Mouse (Mus musculus) MEL (cell line): ENCODE results near the gene Rab5b. TPM values are rescaled to one million over a fixed set of nuclear protein-coding genes. Genes with fewer than 3 reads are reported as not detected.
A peak's percentile ranks its signal among the peaks of the same experiment; 100 is the strongest.

Experiments used
- DNase-seq: peaks from one replicate; pipeline ENCODE4 v3.0.0; 2011; ENCODE audit warnings: low read depth, low spot score
- H3K27ac ChIP-seq: 2 replicates; pipeline ENCODE4 v1.5.1; 2012; ENCODE audit warnings: low read depth, mild to moderate bottlenecking, control low read depth, low read length, moderate library complexity; ENCODE audit not compliant: control insufficient read depth
- H3K27me3 ChIP-seq, 2 experiments: fragments of 150-350 bp in 1 of 2; sonication (generic) in 1 of 2; 2 replicates each; pipeline ENCODE4 v1.6.1; 2012; ENCODE audit warnings: low read length in 2 of 2, mild to moderate bottlenecking in 2 of 2, improper control_type of control experiment in 1 of 2, moderate library complexity in 1 of 2; ENCODE audit not compliant: insufficient read depth in 2 of 2, control insufficient read depth in 1 of 2
- H3K36me3 ChIP-seq, 2 experiments: 2 replicates each; pipeline ENCODE4 v1.6.1; 2012 to 2014; ENCODE audit warnings: low read length in 2 of 2, improper control_type of control experiment in 1 of 2, inconsistent platforms in 1 of 2, mild to moderate bottlenecking in 1 of 2; ENCODE audit not compliant: insufficient read depth in 2 of 2, control insufficient read depth in 1 of 2
- H3K4me1 ChIP-seq, 2 experiments: fragments of 150-350 bp in 1 of 2; sonication (generic) in 1 of 2; 2 replicates each; pipeline ENCODE4 v1.6.1; 2012; ENCODE audit warnings: low read length in 2 of 2, improper control_type of control experiment in 1 of 2, mild to moderate bottlenecking in 1 of 2; ENCODE audit not compliant: insufficient read depth in 2 of 2, control insufficient read depth in 1 of 2
- H3K4me3 ChIP-seq, 2 experiments: fragments of 150-350 bp in 1 of 2; sonication (generic) in 1 of 2; 2 replicates each; pipeline ENCODE4 v1.5.1; 2012; ENCODE audit warnings: low read depth in 2 of 2, low read length in 2 of 2, mild to moderate bottlenecking in 2 of 2, moderate library complexity in 2 of 2, control low read depth in 1 of 2, improper control_type of control experiment in 1 of 2; ENCODE audit not compliant: control insufficient read depth in 1 of 2, insufficient read depth in 1 of 2
- H3K79me2 ChIP-seq: 2 replicates; pipeline ENCODE4 v1.6.1; 2012; ENCODE audit warnings: mild to moderate bottlenecking, low read length, moderate library complexity; ENCODE audit not compliant: control insufficient read depth, poor library complexity, insufficient read depth
- H3K9ac ChIP-seq: 2 replicates; pipeline ENCODE4 v1.6.1; 2012; ENCODE audit warnings: low read depth, mild to moderate bottlenecking, control low read depth, low read length, moderate library complexity; ENCODE audit not compliant: control insufficient read depth, poor library complexity, severe bottlenecking
- H3K9me3 ChIP-seq: fragments of 150-350 bp; sonication (generic); replicated peaks from 2 replicates; pipeline ENCODE4 v1.6.1; 2012; ENCODE audit warnings: mild to moderate bottlenecking, low read length, improper control_type of control experiment, moderate library complexity; ENCODE audit not compliant: insufficient read depth
- CHD2 ChIP-seq: IDR thresholded peaks from 2 replicates; pipeline ENCODE4 v1.6.1; 2011; ENCODE audit warnings: low read length, improper control_type of control experiment
- GABPA ChIP-seq: IDR thresholded peaks from 2 replicates; pipeline ENCODE4 v1.6.1; 2012; ENCODE audit warnings: low read depth, mild to moderate bottlenecking, inconsistent platforms, low read length, improper control_type of control experiment, moderate library complexity
- HCFC1 ChIP-seq: IDR thresholded peaks from 2 replicates; pipeline ENCODE4 v1.6.1; 2012; ENCODE audit warnings: low read depth, mild to moderate bottlenecking, inconsistent platforms, low read length, improper control_type of control experiment, moderate library complexity
- JUND ChIP-seq: IDR thresholded peaks from 2 replicates; pipeline ENCODE4 v1.6.1; 2011; ENCODE audit warnings: low read depth, mild to moderate bottlenecking, improper control_type of control experiment, low read length
- MAZ ChIP-seq: IDR thresholded peaks from 2 replicates; pipeline ENCODE4 v1.6.1; 2012; ENCODE audit warnings: low read depth, mild to moderate bottlenecking, inconsistent platforms, low read length, improper control_type of control experiment
- MEF2A ChIP-seq: IDR thresholded peaks from 2 replicates; pipeline ENCODE4 v1.6.1; 2014; ENCODE audit warnings: low read depth, mild to moderate bottlenecking, inconsistent platforms, low read length, improper control_type of control experiment; ENCODE audit not compliant: poor library complexity, insufficient replicate concordance, severe bottlenecking; ENCODE audit errors: extremely low read depth
- MYB ChIP-seq: IDR thresholded peaks from 2 replicates; pipeline ENCODE4 v1.6.1; 2011; ENCODE audit warnings: mild to moderate bottlenecking, low read depth, low read length, improper control_type of control experiment
- NRF1 ChIP-seq: IDR thresholded peaks from 2 replicates; pipeline ENCODE4 v1.6.1; 2014; ENCODE audit warnings: low read depth, mild to moderate bottlenecking, inconsistent platforms, low read length, improper control_type of control experiment, moderate library complexity; ENCODE audit not compliant: poor library complexity, insufficient read depth, severe bottlenecking
- POLR2AphosphoS2 ChIP-seq: IDR thresholded peaks from 2 replicates; pipeline ENCODE4 v1.6.1; 2011; ENCODE audit warnings: low read length, improper control_type of control experiment
- POLR2AphosphoS5 ChIP-seq: IDR thresholded peaks from 2 replicates; pipeline ENCODE4 v1.6.1; 2012; ENCODE audit warnings: low read depth, borderline replicate concordance, mild to moderate bottlenecking, inconsistent platforms, low read length, moderate library complexity, mixed read lengths
- RAD21 ChIP-seq: IDR thresholded peaks from 2 replicates; pipeline ENCODE4 v1.6.1; 2011; ENCODE audit warnings: mild to moderate bottlenecking, low read depth, low read length, improper control_type of control experiment
- RCOR1 ChIP-seq: IDR thresholded peaks from 2 replicates; pipeline ENCODE4 v1.6.1; 2012; ENCODE audit warnings: low read depth, mild to moderate bottlenecking, inconsistent platforms, low read length, improper control_type of control experiment
- SIN3A ChIP-seq: IDR thresholded peaks from 2 replicates; pipeline ENCODE4 v1.6.1; 2012; ENCODE audit warnings: low read length, improper control_type of control experiment, inconsistent platforms
- SMC3 ChIP-seq: IDR thresholded peaks from 2 replicates; pipeline ENCODE4 v1.6.1; 2011; ENCODE audit warnings: low read depth, low read length, improper control_type of control experiment
- TBP ChIP-seq: IDR thresholded peaks from 2 replicates; pipeline ENCODE4 v1.8.0; 2011; ENCODE audit warnings: low read depth, low read length, improper control_type of control experiment
- UBTF ChIP-seq: IDR thresholded peaks from 2 replicates; pipeline ENCODE4 v1.6.1; 2012; ENCODE audit warnings: low read depth, mild to moderate bottlenecking, inconsistent platforms, low read length, improper control_type of control experiment, moderate library complexity, borderline replicate concordance; ENCODE audit not compliant: insufficient read depth
- ZC3H11A ChIP-seq: IDR thresholded peaks from 2 replicates; pipeline ENCODE4 v1.6.1; 2012; ENCODE audit warnings: low read depth, mild to moderate bottlenecking, inconsistent platforms, low read length, improper control_type of control experiment
- ZMIZ1 ChIP-seq: IDR thresholded peaks from 2 replicates; pipeline ENCODE4 v1.6.1; 2012; ENCODE audit warnings: low read depth, mild to moderate bottlenecking, inconsistent platforms, low read length, improper control_type of control experiment, moderate library complexity
- polyA plus RNA-seq, 2 experiments: library from polyadenylated mRNA; stranded (reverse) in 1 of 2; unstranded in 1 of 2; fragments of >175 nt in 1 of 2; fragments of >200 nt in 1 of 2; gene quantifications; 2 replicates each; pipeline versions ENCODE4 v1.2.1 to v1.2.4; 2012; ENCODE audit warnings: low replicate concordance in 2 of 2, low read depth in 1 of 2; ENCODE audit not compliant: insufficient read length in 2 of 2, insufficient read depth in 1 of 2, missing spikeins in 1 of 2
- total RNA-seq: library from RNA; depleted of rRNA; stranded (reverse); fragments of 300-350 nt; gene quantifications from 2 replicates; pipeline ENCODE4 v1.2.3, GENCODE M21; 2012

Gene Rab5b
- total and polyA plus RNA-seq, 3 experiments, result 18.7 to 45.7 (median 23.3) TPM

GRCm38 (mm10) chr10:128744211-128744610 is 48.1 kb upstream of the Rab5b start:
- Histone ChIP-seq H3K79me2 (peaks cover 15% of the 10 kb centered on the region), H3K4me1 (peaks cover 0 to 21% of the 10 kb centered on the region in 2 experiments), H3K27me3 (no peaks in the 10 kb centered on the region), H3K27ac (0 out of 2 replicates have a peak overlapping the region, but pooled peaks have one; percentile 25), H3K9ac (peak overlapping the region; percentile 74), H3K36me3 (peaks cover 0 to 12% of the 10 kb centered on the region in 2 experiments; a peak in 2 of 4 replicates), H3K4me3 (peak overlapping the region; percentile 73 to 81), H3K9me3 (no peaks in the 10 kb centered on the region)
- no peak for TF ChIP-seq SIN3A
- TF ChIP-seq MAZ, result no peak
- no peak for TF ChIP-seq ZMIZ1
- TF ChIP-seq RAD21, result no peak
- no peak for DNase-seq

GRCm38 (mm10) chr10:128743791-128744191 is 47.7 kb upstream of the Rab5b start:
- H3K9me3 ChIP-seq, result no peaks in the 10 kb centered on the region
- peaks cover 0 to 21% of the 10 kb centered on the region in 2 experiments for H3K4me1 ChIP-seq
- peak; percentile 69 for DNase-seq
- peak overlapping the region; percentile 74 for H3K9ac ChIP-seq
- H3K27ac ChIP-seq, result no peak overlapping the region
- H3K27me3 ChIP-seq, result no peaks in the 10 kb centered on the region
- H3K36me3 ChIP-seq, result peaks cover 0 to 10% of the 10 kb centered on the region in 2 experiments; a peak in 2 of 4 replicates
- H3K79me2 ChIP-seq, result peaks cover 11% of the 10 kb centered on the region
- TF ChIP-seq UBTF (no peak), MEF2A (no peak), CHD2 (no peak), MYB (no peak), TBP (no peak), POLR2AphosphoS2 (no peak), SMC3 (no peak), ZMIZ1 (no peak), RCOR1 (no peak), HCFC1 (0 out of 2 replicates have a peak, but pooled peaks have one; percentile 14), POLR2AphosphoS5 (no peak), SIN3A (0 out of 2 replicates have a peak, but pooled peaks have one; percentile 15), GABPA (no peak), ZC3H11A (no peak), NRF1 (peak; percentile 39; the same call in 1 of the 2 replicates), RAD21 (no peak), JUND (no peak)
- peak overlapping the region; percentile 73 to 81 for H3K4me3 ChIP-seq
